Mouse (Mus musculus) layer of hippocampus, adult 18-20 months (tissue): ENCODE results near the gene Oxnad1. TPM values are rescaled to one million over a fixed set of nuclear protein-coding genes. Genes with fewer than 3 reads are reported as not detected.
"Not testable (repeated sequence)": the region's sequence is repeated elsewhere in the genome, so short reads cannot be mapped to it uniquely, and the experiment has no call there.

Source experiments
- DNase-seq, 2 experiments: peaks; one replicate each; pipeline ENCODE4 v3.0.0; 2022; ENCODE audit warnings: low spot score in 2 of 2
- total RNA-seq, 2 experiments: library from RNA; stranded (reverse); gene quantifications; 2 replicates each; pipeline ENCODE4 v1.2.3; 2021

Gene Oxnad1
- total RNA-seq, 2 experiments from 2014 or later, result 15.1 to 15.5 TPM

DNA sequence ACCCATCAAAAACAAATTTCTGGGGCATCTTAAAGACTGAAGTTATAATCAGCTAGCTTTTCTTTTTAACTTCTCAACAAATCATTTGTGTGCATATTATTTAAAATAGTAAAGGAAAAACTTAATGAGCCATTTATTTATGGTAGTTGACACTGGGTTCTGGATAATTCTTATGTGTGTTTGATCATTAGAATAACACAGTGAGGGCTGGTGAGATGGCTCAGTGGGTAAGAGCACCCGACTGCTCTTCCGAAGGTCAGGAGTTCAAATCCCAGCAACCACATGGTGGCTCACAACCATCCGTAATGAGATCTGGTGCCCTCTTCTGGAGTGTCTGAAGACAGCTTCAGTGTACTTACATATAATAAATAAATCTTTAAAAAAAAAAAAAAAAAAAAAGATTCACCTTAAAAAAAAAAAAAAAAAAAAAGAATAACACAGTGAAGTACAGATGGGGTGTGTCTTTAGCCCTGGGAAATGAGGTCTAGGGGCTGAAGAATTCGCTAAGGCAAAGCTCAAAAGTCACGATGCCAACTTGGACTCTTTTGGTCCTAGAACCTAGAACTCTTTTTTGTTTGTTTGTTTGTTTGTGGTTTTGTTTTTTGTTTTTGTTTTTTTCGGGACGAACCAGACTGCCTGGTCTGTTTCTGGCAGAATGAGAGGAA is 2.5 kb downstream of the Oxnad1 start:
- not testable (repeated sequence) for DNase-seq

DNA sequence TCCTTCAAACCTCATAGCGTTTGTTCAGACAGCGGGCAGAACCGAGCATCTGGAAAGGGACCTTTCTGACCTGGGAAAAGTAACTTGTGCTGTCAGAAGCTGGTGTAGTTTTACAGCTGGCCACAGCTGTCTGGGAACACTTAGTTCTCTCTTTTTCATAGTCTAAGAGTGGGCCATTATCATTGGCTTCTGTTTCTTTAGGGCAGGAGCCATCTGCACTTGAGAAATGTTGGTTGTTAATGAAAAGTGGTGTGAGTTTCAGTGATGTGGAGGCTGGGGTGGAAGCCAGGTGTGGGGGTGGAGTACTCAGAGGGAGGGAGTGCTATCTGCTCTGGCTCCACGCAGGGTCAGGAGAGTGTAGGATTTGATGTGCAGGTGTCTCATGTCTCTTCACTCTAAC is 6.0 kb downstream of the Oxnad1 start:
- no peak for DNase-seq

DNA sequence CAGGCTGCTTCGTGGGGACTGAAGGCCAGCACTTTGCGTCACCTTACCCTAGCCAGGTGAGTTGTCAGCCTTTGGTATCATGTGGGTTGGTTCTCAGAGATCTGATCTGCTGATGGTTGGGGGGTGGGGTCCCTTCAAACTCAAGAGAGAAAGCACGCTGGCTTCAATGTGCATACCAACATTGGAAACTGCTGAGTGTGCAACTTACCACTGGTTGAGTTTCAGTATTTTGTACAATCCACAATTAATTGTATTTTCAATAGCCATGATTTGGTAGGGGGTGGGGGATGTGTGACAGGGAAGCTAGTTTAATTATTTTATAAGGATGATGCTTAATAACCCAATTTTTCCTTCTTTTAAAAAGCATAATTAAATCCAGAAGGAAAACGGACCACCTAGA is 6.5 kb downstream of the Oxnad1 start:
- DNase-seq, result no peak

DNA sequence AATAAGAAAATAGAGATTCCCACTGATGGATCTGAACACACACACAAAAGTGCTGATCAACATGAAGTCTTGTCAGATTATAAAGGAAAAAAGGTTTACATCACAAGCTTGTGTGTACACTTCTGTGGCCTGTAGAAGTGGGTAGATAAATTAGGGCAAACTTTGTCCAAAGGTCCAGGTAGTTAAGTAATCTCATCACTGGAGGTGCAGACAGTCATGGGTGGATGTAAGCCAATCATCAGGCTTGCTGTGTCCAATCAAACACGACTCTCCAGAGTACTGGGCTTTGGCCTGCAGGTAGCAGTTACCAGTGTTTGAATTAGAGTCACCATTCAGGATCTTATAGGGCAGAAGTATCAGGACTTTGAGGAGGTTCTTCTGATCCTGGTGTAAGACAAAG is 7.8 kb downstream of the Oxnad1 start:
- DNase-seq, result no peak

DNA sequence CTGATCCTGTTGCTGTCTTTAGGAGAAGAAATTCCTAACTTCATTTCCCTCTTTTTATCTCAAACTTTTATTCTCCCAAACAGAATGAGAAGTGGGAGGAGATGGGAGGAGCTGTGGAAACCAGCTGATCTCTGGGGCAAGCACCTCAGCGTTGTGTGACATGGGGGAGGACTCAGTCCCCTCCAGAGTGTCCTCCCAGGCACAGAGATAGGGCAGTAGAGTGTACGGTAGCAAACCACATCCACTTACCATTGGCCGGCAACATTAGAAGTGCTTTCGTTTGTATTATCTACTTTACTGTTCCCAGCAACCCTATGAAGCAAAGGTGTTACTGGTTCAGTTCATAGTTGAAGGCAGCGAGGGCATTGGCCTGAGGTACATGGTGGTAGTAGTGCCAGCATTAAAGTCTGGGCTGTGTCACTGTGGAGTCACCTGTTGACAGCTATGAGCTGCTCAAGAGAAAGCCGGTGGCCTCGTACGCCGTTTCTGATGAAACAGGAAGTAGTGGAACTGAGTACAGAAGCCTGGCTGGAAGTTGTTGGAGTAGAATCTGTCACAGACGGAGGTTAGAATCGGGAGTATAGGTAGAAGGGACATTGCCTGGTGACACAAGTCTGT is 8.4 kb downstream of the Oxnad1 start:
- no peak for DNase-seq

DNA sequence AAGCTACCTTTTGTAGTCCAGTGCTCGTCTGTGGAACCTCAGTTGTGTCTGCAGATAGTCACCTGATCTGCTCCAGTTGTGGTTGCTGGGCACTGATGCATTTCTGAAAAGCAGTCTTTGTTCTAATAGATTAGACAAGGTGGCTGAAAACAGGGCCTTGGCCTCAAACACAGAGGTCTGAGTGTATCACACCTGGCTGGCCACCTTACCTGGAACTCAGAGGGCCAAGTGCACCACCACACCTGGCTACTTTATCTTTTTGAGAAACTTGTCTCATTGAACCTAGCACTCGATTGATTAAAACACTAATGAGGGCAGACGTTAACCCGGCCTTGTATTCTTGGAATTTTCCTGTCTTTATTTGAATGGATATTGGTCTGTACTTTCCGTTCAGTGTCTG is 10.5 kb downstream of the Oxnad1 start:
- DNase-seq, result no peak

DNA sequence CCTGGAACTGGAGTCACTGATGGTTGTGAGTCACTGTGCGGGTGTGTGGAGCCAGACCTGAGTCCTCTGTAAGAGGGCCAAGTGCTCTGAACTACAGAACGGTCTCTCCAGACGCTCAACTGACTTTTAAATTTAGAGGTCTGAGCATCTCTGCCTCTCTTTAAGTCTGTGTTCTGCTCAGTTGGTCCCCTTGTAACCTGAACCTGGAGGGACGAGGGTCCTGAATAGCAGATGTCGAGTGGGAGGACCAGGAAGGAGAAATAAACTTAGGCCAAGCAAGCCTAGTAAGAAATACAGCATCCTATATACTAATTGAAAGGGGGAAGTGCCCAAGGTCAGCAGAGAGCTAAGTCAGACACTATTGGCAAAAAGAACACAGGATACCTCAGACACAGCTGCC is 11.6 kb downstream of the Oxnad1 start:
- DNase-seq, result no peak

DNA sequence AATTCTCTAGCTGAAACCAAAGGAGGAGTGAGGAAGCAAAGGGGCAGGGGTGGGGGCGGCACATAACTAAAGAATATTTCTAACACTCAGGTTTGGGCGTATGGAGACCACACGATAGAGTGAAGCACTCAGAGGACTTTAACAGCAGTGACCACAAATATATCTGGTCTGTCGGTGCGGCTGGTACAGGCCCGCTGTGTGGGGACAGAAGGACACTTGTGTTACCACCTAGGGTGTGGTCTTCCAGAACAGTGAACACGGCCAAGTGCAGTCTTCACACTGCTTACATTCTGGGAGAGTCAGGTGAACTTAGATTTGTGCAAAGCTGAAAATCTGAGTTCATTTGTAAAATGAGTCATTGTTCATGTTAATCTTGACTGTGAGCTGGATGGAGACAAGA is 12.5 kb downstream of the Oxnad1 start:
- no peak for DNase-seq

DNA sequence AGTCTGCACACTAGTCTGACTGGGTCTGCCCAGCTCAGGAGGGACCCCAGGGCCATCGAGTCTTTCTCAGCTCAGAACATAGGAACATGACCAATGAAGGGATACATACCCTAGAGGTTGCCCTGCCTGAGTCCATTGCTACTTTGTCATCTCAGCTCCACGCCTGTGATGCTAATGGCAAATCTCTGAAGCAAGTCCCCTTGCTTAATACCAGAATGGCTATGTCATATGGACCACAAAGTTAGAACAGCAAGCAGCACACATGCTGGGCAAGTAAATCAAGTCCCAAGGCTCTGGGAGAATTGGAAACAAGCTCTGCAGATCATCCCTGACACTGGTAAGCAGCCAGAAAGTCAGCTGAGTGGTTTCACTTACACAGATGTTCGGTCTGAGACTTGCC is 13.8 kb downstream of the Oxnad1 start:
- DNase-seq, result no peak

DNA sequence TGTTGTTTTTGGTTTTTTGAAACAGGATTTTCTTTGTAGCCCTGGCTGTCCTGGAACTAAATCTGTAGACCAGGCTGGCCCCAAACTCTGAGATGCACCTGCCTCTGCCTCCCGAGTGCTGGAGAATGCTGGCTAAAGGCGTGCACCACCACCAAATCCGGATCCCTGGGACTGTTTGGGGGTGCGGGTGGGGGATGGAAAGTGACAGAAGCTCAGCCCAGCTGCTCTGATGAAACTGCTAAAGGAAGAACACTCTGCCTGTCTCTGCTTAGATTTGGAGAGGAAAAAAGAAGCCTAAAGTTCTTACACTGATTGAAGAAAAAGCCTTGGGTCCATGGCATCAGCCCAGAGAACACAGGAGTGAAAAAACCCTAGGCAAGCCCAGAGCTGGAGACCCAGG is 18.4 kb downstream of the Oxnad1 start:
- DNase-seq, result peak; percentile 41 to 74

DNA sequence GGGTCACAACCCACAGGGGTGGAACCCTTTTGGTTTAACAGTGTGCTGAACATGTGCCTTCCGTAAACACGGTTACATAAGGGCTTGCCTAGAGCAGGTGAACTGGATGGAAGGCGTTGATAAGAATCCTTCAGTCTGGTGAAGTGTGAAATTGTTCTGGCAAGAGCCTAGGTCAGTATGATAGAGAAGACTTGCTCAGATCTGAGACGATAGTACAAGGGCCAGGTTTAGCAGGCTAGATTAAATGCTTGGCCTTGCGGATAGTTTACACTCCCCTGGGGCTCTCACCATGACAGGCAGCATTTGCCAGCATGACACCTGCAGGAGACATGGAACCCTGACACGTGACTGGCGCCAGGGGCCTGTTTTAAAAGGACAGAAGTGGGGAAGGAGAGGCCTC is 20.5 kb downstream of the Oxnad1 start:
- no peak for DNase-seq

DNA sequence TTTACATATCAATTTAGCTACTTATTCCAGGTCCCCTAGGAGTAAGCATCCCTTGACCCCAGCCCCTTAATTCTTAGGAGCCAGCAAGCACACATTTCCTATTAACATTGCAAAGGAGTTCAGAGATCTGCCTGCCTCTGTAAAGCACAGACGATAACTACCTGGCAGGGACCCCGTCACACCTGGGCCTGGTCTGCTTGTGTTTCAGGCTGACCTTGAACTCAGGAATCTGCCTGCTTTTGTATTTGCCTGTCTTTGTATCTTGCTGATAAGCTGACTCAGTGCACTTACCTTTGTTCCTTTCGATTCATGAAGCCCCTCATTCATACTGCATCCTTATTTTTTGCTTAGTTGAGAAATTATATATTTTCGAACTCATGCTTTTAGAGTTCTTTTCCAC is 21.7 kb downstream of the Oxnad1 start:
- no peak for DNase-seq

DNA sequence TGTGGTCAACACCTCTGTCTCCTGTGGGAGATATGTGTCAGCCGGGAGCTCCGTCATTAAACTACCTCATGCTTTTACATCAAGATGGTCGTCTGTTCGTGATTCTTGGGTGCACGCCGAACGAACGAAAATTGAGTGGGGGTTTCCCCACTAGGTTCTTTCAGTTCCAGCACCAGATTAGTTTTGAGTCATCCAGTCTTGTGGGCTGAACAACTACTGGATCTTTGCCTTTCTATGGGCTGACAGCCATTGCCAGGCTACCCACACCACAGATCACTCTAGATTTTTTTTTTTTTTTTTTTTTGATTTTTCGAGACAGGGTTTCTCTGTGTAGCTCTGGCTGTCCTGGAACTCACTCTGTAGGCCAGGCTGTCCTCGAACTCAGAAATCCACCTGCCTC is 26.9 kb downstream of the Oxnad1 start:
- DNase-seq, result not testable (repeated sequence)

DNA sequence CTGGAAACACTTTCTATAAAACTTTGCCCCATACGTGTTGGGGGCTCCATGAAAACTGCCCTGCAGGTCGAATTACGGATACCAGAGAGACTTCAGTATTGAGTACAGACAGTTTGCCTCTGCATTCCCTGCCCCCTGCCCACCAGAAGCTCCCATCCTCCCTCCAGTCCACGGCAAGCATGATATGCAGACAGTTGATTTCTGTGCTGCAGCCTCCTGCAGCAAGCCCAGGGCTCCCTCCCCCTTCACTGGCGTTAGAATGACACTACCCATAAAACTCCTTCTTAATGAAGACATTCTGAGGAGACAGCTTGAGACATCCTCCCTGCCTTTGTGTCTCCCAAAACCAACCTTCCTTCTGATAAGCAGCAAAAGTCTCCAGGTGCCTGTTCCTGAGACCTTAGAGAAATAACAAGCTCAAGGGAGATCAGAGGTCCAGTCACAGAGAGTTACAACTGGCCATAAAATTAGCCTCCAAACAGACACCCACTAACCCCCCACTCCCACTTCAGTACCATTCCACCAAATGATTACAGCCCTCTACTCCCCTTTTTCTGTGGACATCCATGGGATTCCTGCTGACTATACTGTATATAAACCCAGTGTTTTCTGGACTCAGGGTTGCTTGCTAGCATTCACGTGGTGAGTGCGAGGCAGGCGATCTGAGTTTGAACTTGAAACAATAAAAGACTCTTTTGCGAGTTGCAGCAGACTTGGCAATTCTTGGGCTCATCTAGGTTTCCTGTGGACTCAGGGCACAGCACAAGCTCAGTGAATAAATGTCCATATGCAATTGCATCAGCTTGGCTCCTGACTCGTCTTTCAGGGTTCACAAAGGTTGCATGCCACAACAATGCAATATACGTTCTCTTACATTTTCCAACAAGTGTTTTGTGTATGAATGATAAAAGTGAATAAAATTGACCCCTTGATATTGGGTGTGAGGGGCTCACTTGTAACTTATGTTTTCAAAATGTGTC is 36.1 kb downstream of the Oxnad1 start:
- no peak for DNase-seq

DNA sequence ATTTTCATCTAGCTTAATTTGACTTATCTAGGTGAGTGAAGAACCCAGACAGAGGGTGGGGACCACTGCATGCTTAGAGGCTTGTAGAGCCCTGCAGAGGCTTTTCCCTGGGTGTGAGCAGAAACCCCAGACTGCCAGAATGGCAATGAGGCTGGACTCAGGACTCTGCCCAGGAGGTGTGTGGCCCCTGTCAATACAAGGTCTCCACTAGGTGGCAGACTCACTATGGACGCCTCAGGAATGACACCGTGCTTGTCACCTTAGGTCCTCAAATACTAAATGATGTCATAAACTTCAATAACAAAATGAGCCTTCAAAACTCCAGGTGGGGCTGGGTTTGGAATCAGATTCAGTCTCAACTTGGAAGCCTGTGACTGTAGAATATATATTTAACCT is 36.7 kb downstream of the Oxnad1 start:
- DNase-seq, result no peak

DNA sequence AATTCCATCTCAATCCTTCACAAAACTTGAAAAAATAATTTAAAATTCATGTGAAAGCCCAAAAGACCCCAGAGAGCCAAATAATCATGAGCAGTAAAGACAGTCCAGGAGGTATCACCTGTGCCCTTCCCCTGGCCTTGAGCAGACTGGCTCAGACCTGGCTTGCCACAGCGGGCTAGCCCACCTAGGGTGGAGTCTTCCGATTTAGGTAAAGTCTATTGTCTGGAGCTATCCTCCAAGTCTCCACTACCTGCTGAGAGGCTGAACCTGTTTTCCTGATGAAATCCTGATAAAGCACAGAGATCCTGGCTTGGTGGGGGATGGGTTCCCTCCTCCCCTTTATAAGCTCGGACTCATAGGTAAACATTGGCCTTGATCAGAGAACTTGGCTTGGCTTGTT is 39.1 kb downstream of the Oxnad1 start:
- no peak for DNase-seq

DNA sequence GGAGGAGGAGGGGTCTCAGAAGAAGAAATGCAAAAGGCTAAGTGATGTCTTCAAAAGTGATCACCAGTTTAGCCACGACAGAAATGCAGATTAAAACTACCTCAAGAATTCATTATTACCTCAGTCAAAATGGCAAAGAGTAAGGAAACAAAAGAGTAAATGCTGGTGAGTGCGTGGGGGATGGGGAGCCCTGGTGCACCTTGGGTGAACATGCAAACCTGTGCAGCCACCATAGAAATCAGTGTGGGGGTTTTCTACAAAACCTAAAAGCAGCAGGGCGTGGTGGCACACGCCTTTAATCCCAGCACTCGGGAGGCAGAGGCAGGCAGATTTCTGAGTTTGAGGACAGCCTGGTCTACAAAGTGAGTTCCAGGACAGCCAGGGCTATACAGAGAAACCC is 40.1 kb downstream of the Oxnad1 start:
- not testable (repeated sequence) for DNase-seq

DNA sequence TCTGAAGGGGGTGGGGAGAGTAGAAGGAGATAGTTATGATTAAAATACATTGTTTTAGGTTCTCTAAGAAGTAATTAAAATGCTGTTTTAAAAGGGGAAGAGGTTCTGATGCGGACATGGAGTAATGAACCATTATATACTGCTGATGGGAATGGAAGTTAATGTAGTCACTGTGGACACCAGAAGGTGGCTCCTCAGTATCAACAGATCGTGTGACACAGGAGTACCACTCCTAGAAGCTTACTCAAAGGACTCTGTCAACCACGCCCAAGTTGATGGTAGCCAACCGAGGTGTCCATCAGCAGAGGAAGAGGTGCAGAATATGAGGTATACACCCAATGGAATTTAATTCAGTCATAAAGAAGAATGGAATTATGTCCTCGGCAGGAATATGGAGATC is 43.2 kb downstream of the Oxnad1 start:
- DNase-seq, result no peak

DNA sequence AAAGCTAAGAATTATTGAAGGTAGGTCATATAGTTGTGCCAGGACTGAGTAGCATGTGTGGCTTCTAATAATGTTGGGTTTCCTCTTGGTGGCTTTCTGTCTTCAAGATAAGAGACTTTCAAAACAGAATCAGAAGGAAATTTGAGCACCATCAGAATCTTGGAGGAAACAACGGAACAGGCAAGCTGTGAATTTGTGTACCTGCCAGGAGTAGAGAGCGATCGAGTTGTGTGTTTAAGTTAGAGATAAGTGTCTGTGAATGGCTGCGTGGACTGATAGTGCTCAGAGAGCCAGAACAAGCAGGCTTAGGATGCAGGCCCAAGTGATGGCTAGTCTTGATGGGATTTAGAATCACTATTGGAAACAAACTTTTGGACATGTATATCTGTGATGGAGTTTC is 46.7 kb downstream of the Oxnad1 start:
- DNase-seq, result no peak

DNA sequence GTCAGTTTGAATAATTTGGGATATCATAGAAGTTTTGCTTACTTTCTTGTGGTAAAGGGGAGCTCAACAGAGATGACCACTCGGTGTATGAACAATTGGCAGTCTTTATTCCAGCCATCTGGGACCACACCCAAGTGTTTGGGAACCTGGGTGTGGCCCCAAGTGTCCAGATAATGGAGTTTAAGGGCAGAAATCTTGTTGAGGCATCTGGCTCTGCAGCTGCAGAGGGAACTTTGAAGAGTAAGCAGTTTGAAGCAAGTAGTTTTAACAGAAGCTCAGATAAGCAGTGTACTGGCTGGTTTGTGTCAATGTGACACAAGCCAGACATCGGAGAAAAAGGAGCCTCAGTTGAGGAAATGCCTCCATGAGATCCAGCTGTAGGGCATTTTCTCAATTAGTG is 49.1 kb downstream of the Oxnad1 start:
- DNase-seq, result no peak

DNA sequence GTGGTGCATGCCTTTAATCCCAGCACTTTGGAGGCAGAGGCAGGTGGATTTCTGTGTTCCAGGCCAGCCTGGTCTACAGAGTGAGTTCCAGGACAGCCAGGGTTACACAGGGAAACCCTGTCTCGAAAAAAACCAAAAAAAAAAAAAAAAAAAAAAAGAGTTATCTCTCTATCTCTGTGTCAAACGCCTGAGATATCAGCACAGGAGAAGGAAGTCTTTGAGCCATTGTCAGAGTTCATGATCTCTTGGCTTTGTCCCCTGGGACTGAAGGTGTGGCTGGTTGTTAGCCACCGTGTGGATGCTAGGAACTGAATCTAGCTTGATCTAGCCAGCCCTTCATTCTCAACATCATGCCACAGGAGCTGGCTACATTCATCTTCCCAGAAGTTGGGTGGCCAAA is 51.3 kb downstream of the Oxnad1 start:
- DNase-seq, result not testable (repeated sequence)

DNA sequence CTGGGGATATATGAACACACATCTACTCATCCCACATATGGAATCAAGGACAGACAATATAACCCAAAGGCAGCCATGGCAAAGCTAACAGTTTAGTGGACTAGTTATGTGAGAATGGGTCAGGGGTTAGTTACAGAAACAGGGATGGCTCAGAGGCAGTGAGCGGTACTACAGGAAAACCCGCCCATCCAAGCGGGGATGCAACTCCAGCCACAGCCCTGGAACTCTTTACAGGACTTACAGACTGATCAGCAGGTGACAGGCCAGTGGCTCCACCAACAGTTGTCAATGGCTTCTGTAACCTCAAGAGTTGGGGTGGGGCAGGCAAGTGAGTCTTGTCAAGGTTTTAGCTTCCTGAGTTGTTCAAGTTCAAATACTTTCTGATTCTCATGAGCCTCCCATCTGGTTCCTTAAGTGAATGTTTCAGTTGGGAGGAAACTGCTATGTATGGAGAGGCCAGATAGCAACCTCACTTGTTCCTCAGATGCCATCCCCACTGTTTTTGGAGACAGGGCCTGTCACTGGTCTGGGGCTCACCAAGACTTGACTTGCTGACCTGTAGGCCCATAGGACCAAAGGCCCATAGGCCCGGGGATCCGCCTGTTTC is 55.3 kb downstream of the Oxnad1 start:
- no peak for DNase-seq
